Mouse (Mus musculus) G1E-ER4 (cell line): ENCODE measurements around the gene Cpne4. TPM values are rescaled to one million over a fixed set of nuclear protein-coding genes. Genes with fewer than 3 reads are reported as not detected.

Source experiments
- GATA1 ChIP-seq: IDR thresholded peaks from one replicate; pipeline ENCODE4 v1.8.0; 2012; ENCODE audit warnings: low read length, inconsistent platforms
- polyA plus RNA-seq: library from polyadenylated mRNA; stranded (reverse); fragments of >175 nt; gene quantifications from 2 replicates; pipeline ENCODE4 v1.2.3, GENCODE M21; 2012

Cpne4 gene
- polyA plus RNA-seq, 1 experiment = not detected

GRCm38 (mm10) chr9:104814681-104815080, 267.6 kb downstream of the Cpne4 start:
- TF ChIP-seq GATA1 = no peak

- no peak for TF ChIP-seq GATA1
Observed at GRCm38 (mm10) chr9:104828646-104829045, 281.6 kb downstream of the Cpne4 start.

- no peak for TF ChIP-seq GATA1
Observed at GRCm38 (mm10) chr9:104832934-104833539, 286.0 kb downstream of the Cpne4 start.

- TF ChIP-seq GATA1 = no peak
Observed at GRCm38 (mm10) chr9:104837931-104838330, 290.8 kb downstream of the Cpne4 start.

GRCm38 (mm10) chr9:104841278-104841677, 294.2 kb downstream of the Cpne4 start:
- TF ChIP-seq GATA1 = no peak

- no peak for TF ChIP-seq GATA1
Observed at GRCm38 (mm10) chr9:104845226-104845930, 298.3 kb downstream of the Cpne4 start.

GRCm38 (mm10) chr9:104853701-104854100, 306.6 kb downstream of the Cpne4 start:
- no peak for TF ChIP-seq GATA1

- TF ChIP-seq GATA1 = no peak
Observed at GRCm38 (mm10) chr9:104854245-104854921, 307.3 kb downstream of the Cpne4 start.

GRCm38 (mm10) chr9:104865830-104866229, 318.7 kb downstream of the Cpne4 start:
- no peak for TF ChIP-seq GATA1

GRCm38 (mm10) chr9:104872586-104872985, 325.5 kb downstream of the Cpne4 start:
- TF ChIP-seq GATA1 = no peak

GRCm38 (mm10) chr9:104874157-104874556, 327.1 kb downstream of the Cpne4 start:
- no peak for TF ChIP-seq GATA1

GRCm38 (mm10) chr9:104877014-104877413, 329.9 kb downstream of the Cpne4 start:
- no peak for TF ChIP-seq GATA1

- no peak for TF ChIP-seq GATA1
Observed at GRCm38 (mm10) chr9:104878558-104878957, 331.5 kb downstream of the Cpne4 start.

- TF ChIP-seq GATA1 = no peak
Observed at GRCm38 (mm10) chr9:104890517-104890916, 343.4 kb downstream of the Cpne4 start.

GRCm38 (mm10) chr9:104895360-104895759, 348.3 kb downstream of the Cpne4 start:
- no peak for TF ChIP-seq GATA1

GRCm38 (mm10) chr9:104901118-104901517, 354.0 kb downstream of the Cpne4 start:
- TF ChIP-seq GATA1 = no peak

- TF ChIP-seq GATA1 = no peak
Observed at GRCm38 (mm10) chr9:104901827-104902226, 354.7 kb downstream of the Cpne4 start.
